Mouse (Mus musculus) embryonic fibroblast, embryonic 13.5 days (primary cell): Measurements from ENCODE around the gene Appbp2.

Experiments
- CTCF ChIP-seq: IDR thresholded peaks from 2 replicates; pipeline ENCODE4 v1.5.1; 2011; ENCODE audit warnings: mild to moderate bottlenecking, control low read depth, low read length, moderate library complexity, borderline replicate concordance; ENCODE audit not compliant: insufficient read depth
- POLR2A ChIP-seq: IDR thresholded peaks from 2 replicates; pipeline ENCODE4 v1.6.1; 2011; ENCODE audit warnings: low read depth, mild to moderate bottlenecking, control low read depth, low read length, moderate library complexity

- TF ChIP-seq CTCF (no peak), POLR2A (no peak)
These were observed 44.2 kb downstream of the Appbp2 start for GRCm38 (mm10) chr11:85190741-85191140.
